8 mouse cellular contexts compared by ENCODE assay signal in genomic region chr14:57571155-57572133, GRCm38 (mm10). TPM values are rescaled to one million over a fixed set of nuclear protein-coding genes. Genes with fewer than 3 reads are reported as not detected.
DNase-seq lines count a peak whose midpoint lies in the region; ATAC-seq and TF ChIP-seq lines count a peak whose summit lies in the region.

Eef1akmt1 (minus strand) TSS chr14:57571612.

- peak within 1 kb of the TSS; percentile 34 for H3K27ac ChIP-seq in heart, embryonic 12.5 days (ENCODE audit: poor library complexity, severe bottlenecking)
- peak within 1 kb of the TSS; percentile 82 for H3K27ac ChIP-seq in kidney, postnatal 0 days
- peak within 1 kb of the TSS; percentile 59; the same call in 1 of the 2 replicates for H3K27ac ChIP-seq in liver, embryonic 11.5 days (ENCODE audit: low read depth, low read length)
- H3K27ac ChIP-seq in stomach, embryonic 14.5 days (ENCODE audit: low read length): peak within 1 kb of the TSS; percentile 41; the same call in 1 of the 2 replicates

- peak within 1 kb of the TSS; percentile 72 for H3K4me3 ChIP-seq in heart, embryonic 12.5 days
- H3K4me3 ChIP-seq in kidney, postnatal 0 days (replicated peaks; ENCODE audit: low read depth, low read length): peak within 1 kb of the TSS; percentile 61
- H3K4me3 ChIP-seq in liver, embryonic 11.5 days (ENCODE audit: low read depth, low read length): peak within 1 kb of the TSS; percentile 75
- H3K4me3 ChIP-seq in stomach, embryonic 14.5 days (ENCODE audit: low read depth, low read length): peak within 1 kb of the TSS; percentile 60

- peaks cover 9% of the 10 kb centered on the region for H3K9me3 ChIP-seq in heart, embryonic 12.5 days (replicated peaks)
- H3K9me3 ChIP-seq in kidney, postnatal 0 days (replicated peaks; ENCODE audit: low read length): no peaks in the 10 kb centered on the region
- H3K9me3 ChIP-seq in liver, embryonic 11.5 days (ENCODE audit: control insufficient read depth, low read length): no peaks in the 10 kb centered on the region
- peaks cover 4% of the 10 kb centered on the region; the same call in 1 of the 2 replicates for H3K9me3 ChIP-seq in stomach, embryonic 14.5 days (ENCODE audit: control insufficient read depth, low read depth, low read length)

- H3K9ac ChIP-seq in heart, embryonic 12.5 days: peak within 1 kb of the TSS; percentile 76
- H3K9ac ChIP-seq in kidney, postnatal 0 days (ENCODE audit: low read depth, low read length): peak within 1 kb of the TSS; percentile 61
- H3K9ac ChIP-seq in liver, embryonic 11.5 days (ENCODE audit: low read depth, low read length): peak within 1 kb of the TSS; percentile 79
- peak within 1 kb of the TSS; percentile 51 for H3K9ac ChIP-seq in stomach, embryonic 14.5 days (replicated peaks; ENCODE audit: low read depth, low read length)

- H3K4me2 ChIP-seq in heart, embryonic 12.5 days: peak within 1 kb of the TSS; percentile 76
- peak within 1 kb of the TSS; percentile 58 for H3K4me2 ChIP-seq in kidney, postnatal 0 days (ENCODE audit: low read length)
- peak within 1 kb of the TSS; percentile 72 for H3K4me2 ChIP-seq in liver, embryonic 11.5 days
- peak within 1 kb of the TSS; percentile 43 for H3K4me2 ChIP-seq in stomach, embryonic 14.5 days (replicated peaks; ENCODE audit: low read depth, low read length)

- DNase-seq in CD4-positive helper T cell, adult 2 months (ENCODE audit: low read depth, low spot score): peak; percentile 94
- DNase-seq in brain, embryonic 18.5 days (ENCODE audit: low read depth, low spot score): peak; percentile 87
- peak; percentile 98 for DNase-seq in kidney, postnatal 0 days (ENCODE audit: low spot score)
- DNase-seq in liver, embryonic 11.5 days (ENCODE audit: low spot score): peak; percentile 93
- peak; percentile 93 for DNase-seq in naive thymus-derived CD4-positive, alpha-beta T cell, adult 2 months (ENCODE audit: low read depth)

- H3K36me3 ChIP-seq in heart, embryonic 12.5 days: peaks cover 10% of the 10 kb centered on the region
- 0 out of 2 replicates have a peak, but pooled peaks cover under 1% of the 10 kb centered on the region for H3K36me3 ChIP-seq in kidney, postnatal 0 days (ENCODE audit: insufficient read depth, low read length)
- peaks cover 1% of the 10 kb centered on the region for H3K36me3 ChIP-seq in liver, embryonic 11.5 days (ENCODE audit: control insufficient read depth, insufficient read depth, low read length)
- no peaks in the 10 kb centered on the region for H3K36me3 ChIP-seq in stomach, embryonic 14.5 days (ENCODE audit: control insufficient read depth, insufficient read depth, low read length)

- no peaks in the 10 kb centered on the region for H3K27me3 ChIP-seq in heart, embryonic 12.5 days (replicated peaks)
- H3K27me3 ChIP-seq in kidney, postnatal 0 days (ENCODE audit: insufficient read depth, low read length): no peaks in the 10 kb centered on the region
- H3K27me3 ChIP-seq in liver, embryonic 11.5 days (replicated peaks; ENCODE audit: control insufficient read depth, insufficient read depth, low read length): no peaks in the 10 kb centered on the region
- H3K27me3 ChIP-seq in stomach, embryonic 14.5 days (ENCODE audit: control insufficient read depth, insufficient read depth, low read length): no peaks in the 10 kb centered on the region

- ATAC-seq in erythroid progenitor cell, adult 5-6 weeks (replicated peaks; ENCODE audit: low FRiP score, poor library complexity, severe bottlenecking): peak; percentile 100
- peak; percentile 99 for ATAC-seq in heart, embryonic 12.5 days (ENCODE audit: insufficient number of reproducible peaks, low FRiP score)
- ATAC-seq in kidney, postnatal 0 days (replicated peaks; ENCODE audit: low FRiP score, low read depth): peak; percentile 99
- ATAC-seq in liver, embryonic 11.5 days (replicated peaks; ENCODE audit: low FRiP score): peak; percentile 98
- peak; percentile 99 for ATAC-seq in stomach, embryonic 14.5 days (ENCODE audit: insufficient number of reproducible peaks, insufficient read depth, low FRiP score, low read depth)

- 9% methylated on average over 35 of the region's 35 CpGs for WGBS in heart, embryonic 12.5 days
- 9% methylated on average over 35 of the region's 35 CpGs for WGBS in kidney, postnatal 0 days
- WGBS in liver, embryonic 11.5 days: 7% methylated on average over 35 of the region's 35 CpGs
- 8% methylated on average over 35 of the region's 35 CpGs for WGBS in stomach, embryonic 14.5 days

- no peak for TF ChIP-seq CTCF in kidney, postnatal 0 days (IDR thresholded peaks at IDR 0.05; ENCODE audit: low read depth)

- H3K4me1 ChIP-seq in heart, embryonic 12.5 days (replicated peaks): 0 out of 2 replicates have a peak, but pooled peaks cover 7% of the 10 kb centered on the region
- H3K4me1 ChIP-seq in kidney, postnatal 0 days (replicated peaks; ENCODE audit: insufficient read depth, low read length): 0 out of 2 replicates have a peak, but pooled peaks cover 5% of the 10 kb centered on the region
- no peaks in the 10 kb centered on the region; the same call in 1 of the 2 replicates for H3K4me1 ChIP-seq in liver, embryonic 11.5 days (replicated peaks; ENCODE audit: control insufficient read depth, insufficient read depth, low read length)
- peaks cover 4% of the 10 kb centered on the region; the same call in 1 of the 2 replicates for H3K4me1 ChIP-seq in stomach, embryonic 14.5 days (ENCODE audit: control insufficient read depth, insufficient read depth, low read length)

RNA-seq across cellular contexts. Expression of gene Eef1akmt1, which starts in this region (rescaled TPM):
- 7.9 and 10.9 TPM in 2 replicates for total RNA-seq in erythroid progenitor cell, adult 5-6 weeks (2015; ENCODE audit: low replicate concordance)
- total RNA-seq in erythroid progenitor cell, adult 5-6 weeks (2017; ENCODE audit: low replicate concordance): not detected in 2 replicates
- polyA plus RNA-seq in heart, embryonic 12.5 days (2016; fragmentation: Nextera tagmentation; extraction: Ambion mirVana): 56.4 and 60.4 TPM in 2 replicates
- 80.6 and 84.4 TPM in 2 replicates for polyA plus RNA-seq in kidney, postnatal 0 days (2015; fragmentation: Nextera tagmentation; extraction: Ambion mirVana)
- polyA plus RNA-seq in liver, embryonic 11.5 days (2014; fragmentation: Nextera tagmentation; extraction: Ambion mirVana): 80.6 and 92.7 TPM in 2 replicates
- polyA plus RNA-seq in stomach, embryonic 14.5 days (2014; fragmentation: Nextera tagmentation; extraction: Ambion mirVana): 92.2 and 103 TPM in 2 replicates

Comparison
In these comparisons a context has a peak if more than half of its experiments do, and no peak if none do; other contexts are left out.
1. Peak in every context shown above with its lines: DNase-seq, ATAC-seq, H3K4me3 ChIP-seq and H3K27ac ChIP-seq.